Mouse (Mus musculus) liver, embryonic 11.5 days (tissue): ENCODE measurements around the gene Tnip2. TPM values are rescaled to one million over a fixed set of nuclear protein-coding genes. Genes with fewer than 3 reads are reported as not detected.

Experiments used
- ATAC-seq: fragments of 200-750 bp; cut with Nextera tagmentation; replicated peaks from 2 replicates; pipeline ENCODE4 v1.8.0; 2017; ENCODE audit warnings: moderate number of reproducible peaks, mild to moderate bottlenecking, moderate TSS enrichment, moderate library complexity; ENCODE audit not compliant: low FRiP score
- DNase-seq: peaks from one replicate; pipeline ENCODE4 v3.0.0-alpha.2; 2017; ENCODE audit warnings: low spot score
- H3K27ac ChIP-seq: fragments of 300-500 bp; sonication (generic); 2 replicates; pipeline ENCODE4 v1.5.1; 2014; ENCODE audit warnings: mild to moderate bottlenecking, low read depth, low read length, control low read depth
- H3K27me3 ChIP-seq: fragments of 300-500 bp; sonication (generic); replicated peaks from 2 replicates; pipeline ENCODE4 v1.6.1; 2014; ENCODE audit warnings: low read length, mixed read lengths; ENCODE audit not compliant: control insufficient read depth, insufficient read depth
- H3K36me3 ChIP-seq: fragments of 300-500 bp; sonication (generic); 2 replicates; pipeline ENCODE4 v1.6.1; 2014; ENCODE audit warnings: mild to moderate bottlenecking, low read length, moderate library complexity, mixed read lengths; ENCODE audit not compliant: control insufficient read depth, insufficient read depth
- H3K4me1 ChIP-seq: fragments of 300-500 bp; sonication (generic); replicated peaks from 2 replicates; pipeline ENCODE4 v1.6.1; 2014; ENCODE audit warnings: low read length, mixed read lengths; ENCODE audit not compliant: control insufficient read depth, insufficient read depth
- H3K4me2 ChIP-seq: fragments of 300-500 bp; sonication (generic); 2 replicates; pipeline ENCODE4 v1.6.1; 2014; ENCODE audit warnings: mild to moderate bottlenecking, control low read depth, moderate library complexity
- H3K4me3 ChIP-seq: fragments of 300-500 bp; sonication (generic); 2 replicates; pipeline ENCODE4 v1.5.1; 2014; ENCODE audit warnings: low read depth, low read length, control low read depth
- H3K9ac ChIP-seq: fragments of 300-500 bp; sonication (generic); 2 replicates; pipeline ENCODE4 v1.6.1; 2014; ENCODE audit warnings: low read depth, low read length, control low read depth
- H3K9me3 ChIP-seq: fragments of 300-500 bp; sonication (generic); 2 replicates; pipeline ENCODE4 v1.6.1; 2016; ENCODE audit warnings: low read length, inconsistent platforms, mixed read lengths; ENCODE audit not compliant: control insufficient read depth
- WGBS: fragments of 180-500 bp; shearing (Covaris S2); extraction: QIAGEN DNeasy Blood & Tissue Kit; methylation state at CpG from one replicate; pipeline ENCODE4 v1.1.7; 2014; 5-methylcytosine and 5-hydroxymethylcytosine counted together
- polyA plus RNA-seq: library from polyadenylated mRNA; unstranded; fragments of >200 nt; fragmentation: Nextera tagmentation; extraction: Ambion mirVana; gene quantifications from 2 replicates; pipeline ENCODE4 v1.2.1, GENCODE M21; 2014

Tnip2 gene
- polyA plus RNA-seq, 1 experiment from 2014 or later = 12.8 TPM

GRCm38 (mm10) chr5:34466079-34466478 is 47.7 kb downstream of the Tnip2 start:
- Histone ChIP-seq H3K36me3 (peaks cover 36% of the 10 kb centered on the region), H3K27ac (no peak overlapping the region), H3K4me2 (no peak overlapping the region), H3K9me3 (no peaks in the 10 kb centered on the region), H3K9ac (no peak overlapping the region), H3K4me3 (no peak overlapping the region), H3K4me1 (peaks cover 2% of the 10 kb centered on the region; the same call in 1 of the 2 replicates), H3K27me3 (no peaks in the 10 kb centered on the region)
- WGBS = 61% methylated on average over 1 of the region's 1 CpGs
- no peak for DNase-seq
- ATAC-seq = no peak

- DNase-seq (no peak), ATAC-seq (no peak)
- H3K9ac ChIP-seq = no peak overlapping the region
- no peaks in the 10 kb centered on the region for H3K27me3 ChIP-seq
- no peaks in the 10 kb centered on the region for H3K9me3 ChIP-seq
- H3K4me3 ChIP-seq = no peak overlapping the region
- WGBS = 93% methylated on average over 6 of the region's 6 CpGs
- H3K4me2 ChIP-seq = no peak overlapping the region
- no peaks in the 10 kb centered on the region for H3K4me1 ChIP-seq
- H3K27ac ChIP-seq = no peak overlapping the region
- H3K36me3 ChIP-seq = peaks cover 54% of the 10 kb centered on the region
Observed at GRCm38 (mm10) chr5:34461841-34462240, 52.0 kb downstream of the Tnip2 start.

- ATAC-seq (no peak), DNase-seq (no peak)
- H3K4me3 ChIP-seq = no peak overlapping the region
- peaks cover 51% of the 10 kb centered on the region for H3K36me3 ChIP-seq
- no peaks in the 10 kb centered on the region for H3K27me3 ChIP-seq
- H3K4me1 ChIP-seq = no peaks in the 10 kb centered on the region
- no peaks in the 10 kb centered on the region for H3K9me3 ChIP-seq
- no peak overlapping the region for H3K9ac ChIP-seq
- no peak overlapping the region for H3K4me2 ChIP-seq
- WGBS = 96% methylated on average over 4 of the region's 4 CpGs
- H3K27ac ChIP-seq = no peak overlapping the region
Observed at GRCm38 (mm10) chr5:34461294-34461693, 52.5 kb downstream of the Tnip2 start.

GRCm38 (mm10) chr5:34458994-34459393 is 54.8 kb downstream of the Tnip2 start:
- ATAC-seq (no peak), DNase-seq (no peak)
- Histone ChIP-seq H3K4me3 (no peak overlapping the region), H3K4me2 (no peak overlapping the region), H3K9ac (no peak overlapping the region), H3K4me1 (no peaks in the 10 kb centered on the region), H3K36me3 (peaks cover 35% of the 10 kb centered on the region), H3K27ac (no peak overlapping the region), H3K9me3 (no peaks in the 10 kb centered on the region), H3K27me3 (no peaks in the 10 kb centered on the region)
- 94% methylated on average over 1 of the region's 1 CpGs for WGBS

- Histone ChIP-seq H3K9ac (no peak overlapping the region), H3K4me3 (no peak overlapping the region), H3K27me3 (no peaks in the 10 kb centered on the region), H3K36me3 (peaks cover 18% of the 10 kb centered on the region), H3K27ac (no peak overlapping the region), H3K4me1 (no peaks in the 10 kb centered on the region), H3K4me2 (no peak overlapping the region), H3K9me3 (no peaks in the 10 kb centered on the region)
- DNase-seq (no peak), ATAC-seq (no peak)
- WGBS = 85% methylated on average over 9 of the region's 9 CpGs
Observed at GRCm38 (mm10) chr5:34446207-34446606, 67.6 kb downstream of the Tnip2 start.

Other genes with a start within 250 kb of the Tnip2 start
- 0.22 TPM in 1 of 2 replicates, not detected in the other for gene Zfyve28, start 225.5 kb downstream of the Tnip2 start, polyA plus RNA-seq
- gene Cfap99, start 225.4 kb downstream of the Tnip2 start, polyA plus RNA-seq = not detected in 2 replicates
- 151 and 174 TPM in 2 replicates for gene Rnf4, start 177.7 kb downstream of the Tnip2 start, polyA plus RNA-seq
- gene Fam193a, start 144.1 kb downstream of the Tnip2 start, polyA plus RNA-seq = 8.8 and 8.9 TPM in 2 replicates
- 5.2 and 8.4 TPM in 2 replicates for gene Sh3bp2, start 11.8 kb upstream of the Tnip2 start, polyA plus RNA-seq
- 170 and 186 TPM in 2 replicates for gene Add1, start 59.7 kb upstream of the Tnip2 start, polyA plus RNA-seq
- gene Mfsd10, start 123.2 kb upstream of the Tnip2 start, polyA plus RNA-seq = 103 and 127 TPM in 2 replicates
- gene Nop14, start 146.2 kb upstream of the Tnip2 start, polyA plus RNA-seq = 42.6 and 43.4 TPM in 2 replicates
- 1.7 and 1.9 TPM in 2 replicates for gene Grk4, start 146.4 kb upstream of the Tnip2 start, polyA plus RNA-seq
- 15.1 and 18.9 TPM in 2 replicates for gene Htt, start 247.7 kb upstream of the Tnip2 start, polyA plus RNA-seq